Mouse (Mus musculus): ENCODE results near the gene Gm49321. TPM values are rescaled to one million over a fixed set of nuclear protein-coding genes. Genes with fewer than 3 reads are reported as not detected.
A peak's percentile ranks its signal among the peaks of the same experiment; 100 is the strongest.

The Gm49321 gene
- total and polyA plus RNA-seq, 2 experiments: not detected

DNA sequence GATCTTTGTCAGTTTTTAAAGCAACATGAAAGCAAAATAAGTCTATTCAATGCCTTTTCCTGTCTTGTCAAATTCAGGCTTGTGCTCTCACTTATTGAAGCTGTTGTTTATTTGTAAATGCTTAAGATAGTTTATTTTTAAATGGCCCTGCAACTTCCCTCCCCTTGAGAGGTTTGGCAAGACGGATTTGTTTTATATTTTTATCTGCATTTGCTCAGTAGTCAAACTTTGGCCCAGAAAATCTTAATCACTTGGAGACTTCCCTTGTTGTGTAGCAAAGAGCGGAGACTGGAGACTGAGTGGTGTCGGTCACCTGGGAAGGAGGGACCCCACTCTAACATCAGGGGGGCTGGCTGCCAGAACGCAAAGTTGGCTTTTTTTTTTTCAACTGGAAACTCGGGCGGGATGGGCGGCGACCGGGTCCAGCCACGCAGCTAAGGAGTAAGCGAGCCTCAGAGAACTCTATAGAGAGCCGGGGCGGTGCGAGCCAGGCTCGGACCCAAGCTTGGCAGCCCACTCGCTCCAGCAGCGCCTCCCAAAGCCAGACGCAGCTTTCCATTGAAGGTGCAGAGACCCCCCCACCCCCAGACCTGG lies 30.3 kb upstream of the Gm49321 start:
- under 1% methylated on average over 18 of the region's 18 CpGs for WGBS
- H3K27ac ChIP-seq (replicated peaks; ENCODE audit: insufficient read depth, low read depth, low read length): peak overlapping the region; percentile 91

DNA sequence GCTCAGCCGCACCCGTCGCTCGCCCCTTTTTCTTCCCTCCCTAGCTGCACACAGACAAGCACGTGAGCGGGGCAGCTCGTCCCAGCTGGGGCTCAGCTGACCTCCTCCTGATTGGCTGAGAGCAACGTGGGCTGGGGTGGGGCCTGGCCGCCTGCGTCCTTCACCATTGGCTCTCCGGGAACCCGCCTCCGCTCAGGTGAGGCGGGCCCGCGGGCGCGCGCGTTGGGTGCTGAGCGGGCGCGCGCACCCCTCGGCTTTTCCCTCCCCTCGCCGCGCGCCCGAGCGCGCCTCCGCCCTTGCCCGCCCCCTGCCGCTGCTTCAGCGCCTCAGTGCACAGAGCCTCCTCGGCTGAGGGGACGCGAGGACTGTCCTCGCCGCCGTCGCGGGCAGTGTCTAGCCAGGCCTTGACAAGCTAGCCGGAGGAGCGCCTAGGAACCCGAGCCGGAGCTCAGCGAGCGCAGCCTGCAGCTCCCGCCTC lies 29.7 kb upstream of the Gm49321 start:
- peak overlapping the region; percentile 91 for H3K27ac ChIP-seq (replicated peaks; ENCODE audit: insufficient read depth, low read depth, low read length)
- no peaks in the 10 kb centered on the region for H3K36me3 ChIP-seq (ENCODE audit: control insufficient read depth, insufficient read depth, low read length)
- peak overlapping the region; percentile 86 for H3K4me3 ChIP-seq (ENCODE audit: insufficient read depth, low read depth, low read length)
- H3K4me1 ChIP-seq (ENCODE audit: control insufficient read depth, insufficient read depth, low read length): peaks cover 9% of the 10 kb centered on the region; the same call in 1 of the 2 replicates
- under 1% methylated on average over 51 of the region's 51 CpGs for WGBS
- peak overlapping the region; percentile 94 for H3K9ac ChIP-seq (ENCODE audit: low read depth, low read length)
- peaks cover 7% of the 10 kb centered on the region for H3K79me2 ChIP-seq (ENCODE audit: control insufficient read depth, insufficient read depth, low read length)
- H3K27me3 ChIP-seq (ENCODE audit: control insufficient read depth, insufficient read depth, low read length): no peaks in the 10 kb centered on the region
- TF ChIP-seq CTCF (IDR thresholded peaks at IDR 0.05; ENCODE audit: low read depth, low read length): peak; percentile 52
- TF ChIP-seq POLR2A (IDR thresholded peaks at IDR 0.05; ENCODE audit: extremely low read depth, insufficient read depth, low read length): peak; percentile 96
- peak; percentile 87 for DNase-seq (ENCODE audit: extremely low read depth, low read depth, low spot score)

More for the DNA sequence above, 30.3 kb upstream of the Gm49321 start:
- peaks cover 9% of the 10 kb centered on the region; the same call in 1 of the 2 replicates for H3K4me1 ChIP-seq (ENCODE audit: control insufficient read depth, insufficient read depth, low read length)
- DNase-seq (ENCODE audit: extremely low read depth, low read depth, low spot score): peak; percentile 58
- H3K9ac ChIP-seq (ENCODE audit: low read depth, low read length): peak overlapping the region; percentile 87
- H3K27me3 ChIP-seq (ENCODE audit: control insufficient read depth, insufficient read depth, low read length): no peaks in the 10 kb centered on the region
- TF ChIP-seq CTCF (IDR thresholded peaks at IDR 0.05; ENCODE audit: low read depth, low read length) (no peak), POLR2A (IDR thresholded peaks at IDR 0.05; ENCODE audit: extremely low read depth, insufficient read depth, low read length) (no peak)
- peak overlapping the region; percentile 73 for H3K4me3 ChIP-seq (ENCODE audit: insufficient read depth, low read depth, low read length)
- H3K79me2 ChIP-seq (ENCODE audit: control insufficient read depth, insufficient read depth, low read length): peaks cover 7% of the 10 kb centered on the region
- no peaks in the 10 kb centered on the region for H3K36me3 ChIP-seq (ENCODE audit: control insufficient read depth, insufficient read depth, low read length)

DNA sequence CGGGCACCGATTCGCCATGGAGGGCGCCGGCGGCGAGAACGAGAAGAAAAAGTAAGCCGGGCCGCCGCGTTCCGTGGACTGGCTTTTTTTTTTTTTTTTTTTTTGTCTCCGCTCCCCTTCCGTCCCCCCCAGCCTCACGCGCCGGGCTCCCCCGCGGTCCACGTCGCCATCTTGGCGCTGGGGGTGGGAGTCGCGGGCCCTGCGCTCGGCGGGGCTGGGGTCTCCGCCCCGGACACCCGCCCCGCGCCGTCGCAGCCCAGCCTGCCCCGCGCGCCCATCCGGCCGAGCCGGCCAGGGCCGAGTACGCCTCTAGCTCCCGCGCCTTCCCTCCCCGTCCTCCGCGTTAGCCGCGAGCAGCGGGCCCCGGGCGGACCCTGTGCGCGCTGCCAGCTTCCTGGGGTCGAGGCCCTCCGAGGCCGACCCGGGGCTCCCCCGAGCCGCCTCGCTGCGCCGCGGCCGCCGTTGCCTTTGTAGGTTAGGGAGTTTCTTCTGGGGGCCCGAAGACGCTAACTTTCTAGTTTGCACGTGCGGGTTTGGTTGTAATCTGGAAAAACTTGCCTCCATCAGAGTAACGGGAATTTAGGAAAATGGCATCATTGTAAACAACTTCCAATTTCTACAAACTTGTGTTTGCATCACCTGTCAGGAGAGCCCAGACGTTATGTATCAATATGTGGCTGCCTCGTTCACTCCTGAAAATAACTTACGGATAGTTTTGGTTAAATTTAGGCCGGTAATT lies 29.0 kb upstream of the Gm49321 start:
- Histone ChIP-seq H3K79me2 (ENCODE audit: control insufficient read depth, insufficient read depth, low read length) (peaks cover 7% of the 10 kb centered on the region), H3K36me3 (ENCODE audit: control insufficient read depth, insufficient read depth, low read length) (no peaks in the 10 kb centered on the region), H3K4me3 (ENCODE audit: insufficient read depth, low read depth, low read length) (peak overlapping the region; percentile 86), H3K4me1 (ENCODE audit: control insufficient read depth, insufficient read depth, low read length) (peaks cover 9% of the 10 kb centered on the region; the same call in 1 of the 2 replicates), H3K9ac (ENCODE audit: low read depth, low read length) (peak overlapping the region; percentile 94), H3K27ac (replicated peaks; ENCODE audit: insufficient read depth, low read depth, low read length) (peak overlapping the region; percentile 87), H3K27me3 (ENCODE audit: control insufficient read depth, insufficient read depth, low read length) (no peaks in the 10 kb centered on the region)
- WGBS: under 1% methylated on average over 69 of the region's 76 CpGs
- no peak for TF ChIP-seq CTCF (IDR thresholded peaks at IDR 0.05; ENCODE audit: low read depth, low read length)
- no peak for TF ChIP-seq POLR2A (IDR thresholded peaks at IDR 0.05; ENCODE audit: extremely low read depth, insufficient read depth, low read length)
- no peak for DNase-seq (ENCODE audit: extremely low read depth, low read depth, low spot score)

DNA sequence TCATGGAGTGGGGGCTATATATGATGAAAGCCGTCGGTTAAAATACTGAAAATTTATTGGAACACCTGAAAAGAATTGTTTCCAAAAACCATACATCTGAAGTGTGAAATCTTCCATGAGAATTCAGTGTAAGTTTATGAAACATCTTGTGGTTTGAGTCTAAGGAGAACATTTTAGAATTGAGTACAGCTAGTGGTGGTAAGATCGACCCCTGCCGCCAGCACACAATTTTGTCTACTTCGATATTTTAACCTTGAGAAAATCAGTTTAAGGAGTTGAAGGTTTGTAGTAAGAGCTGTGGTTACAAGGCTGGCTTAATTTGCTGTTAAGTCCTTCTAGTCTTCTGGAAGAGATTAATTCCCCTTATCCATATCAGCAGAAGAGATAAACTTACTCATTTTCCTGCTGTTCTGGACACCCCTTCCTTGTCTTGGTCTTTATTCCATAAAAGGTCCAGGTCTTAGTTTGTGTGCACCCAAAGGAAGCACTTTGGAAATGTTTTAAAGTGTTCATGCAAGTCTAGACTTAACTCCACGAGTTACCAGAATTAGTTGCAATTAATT lies 28.4 kb upstream of the Gm49321 start:
- TF ChIP-seq POLR2A (IDR thresholded peaks at IDR 0.05; ENCODE audit: extremely low read depth, insufficient read depth, low read length): no peak
- TF ChIP-seq CTCF (IDR thresholded peaks at IDR 0.05; ENCODE audit: low read depth, low read length): no peak
- no peak overlapping the region for H3K27ac ChIP-seq (replicated peaks; ENCODE audit: insufficient read depth, low read depth, low read length)
- H3K27me3 ChIP-seq (ENCODE audit: control insufficient read depth, insufficient read depth, low read length): no peaks in the 10 kb centered on the region
- H3K4me1 ChIP-seq (ENCODE audit: control insufficient read depth, insufficient read depth, low read length): peaks cover 9% of the 10 kb centered on the region; the same call in 1 of the 2 replicates
- peak overlapping the region; percentile 40 for H3K9ac ChIP-seq (ENCODE audit: low read depth, low read length)
- no peaks in the 10 kb centered on the region for H3K36me3 ChIP-seq (ENCODE audit: control insufficient read depth, insufficient read depth, low read length)
- WGBS: 2% methylated on average over 6 of the region's 6 CpGs
- H3K4me3 ChIP-seq (ENCODE audit: insufficient read depth, low read depth, low read length): peak overlapping the region; percentile 86
- no peak for DNase-seq (ENCODE audit: extremely low read depth, low read depth, low spot score)
- peaks cover 7% of the 10 kb centered on the region for H3K79me2 ChIP-seq (ENCODE audit: control insufficient read depth, insufficient read depth, low read length)

- 94% methylated on average over 5 of the region's 5 CpGs for WGBS
- Histone ChIP-seq H3K27ac (replicated peaks; ENCODE audit: insufficient read depth, low read depth, low read length) (no peak overlapping the region), H3K4me3 (ENCODE audit: insufficient read depth, low read depth, low read length) (no peak overlapping the region), H3K36me3 (ENCODE audit: control insufficient read depth, insufficient read depth, low read length) (no peaks in the 10 kb centered on the region), H3K79me2 (ENCODE audit: control insufficient read depth, insufficient read depth, low read length) (peaks cover 20% of the 10 kb centered on the region), H3K9ac (ENCODE audit: low read depth, low read length) (no peak overlapping the region), H3K4me1 (ENCODE audit: control insufficient read depth, insufficient read depth, low read length) (peaks cover 6% of the 10 kb centered on the region; the same call in 1 of the 2 replicates), H3K27me3 (ENCODE audit: control insufficient read depth, insufficient read depth, low read length) (no peaks in the 10 kb centered on the region)
- no peak for TF ChIP-seq POLR2A (IDR thresholded peaks at IDR 0.05; ENCODE audit: extremely low read depth, insufficient read depth, low read length)
- TF ChIP-seq CTCF (IDR thresholded peaks at IDR 0.05; ENCODE audit: low read depth, low read length): no peak
- DNase-seq (ENCODE audit: extremely low read depth, low read depth, low spot score): no peak
Measured at GRCm38 (mm10) chr12:73918479-73918878, 19.0 kb upstream of the Gm49321 start.
